Mouse (Mus musculus): ENCODE data around the gene Mgat3. TPM values are rescaled to one million over a fixed set of nuclear protein-coding genes. Genes with fewer than 3 reads are reported as not detected.

Mgat3 gene
- polyA plus RNA-seq, 1 experiment from 2014 or later = 2.7 TPM

- no peaks in the 10 kb centered on the region for H3K9me3 ChIP-seq (ENCODE audit: control insufficient read depth, low read length)
- H3K4me3 ChIP-seq (ENCODE audit: low read depth, low read length) = peak overlapping the region; percentile 13; the same call in 1 of the 2 replicates
- no peaks in the 10 kb centered on the region for H3K27me3 ChIP-seq (replicated peaks; ENCODE audit: control insufficient read depth, insufficient read depth, low read length)
- 39% methylated on average over 6 of the region's 6 CpGs for WGBS
- H3K27ac ChIP-seq (ENCODE audit: low read depth, low read length) = peak overlapping the region; percentile 89
- DNase-seq (ENCODE audit: low spot score) = peak; percentile 34
- peak; percentile 60 for ATAC-seq (replicated peaks; ENCODE audit: low FRiP score)
- H3K36me3 ChIP-seq (ENCODE audit: control insufficient read depth, insufficient read depth, low read length) = peaks cover 41% of the 10 kb centered on the region
- peak overlapping the region; percentile 59 for H3K4me2 ChIP-seq
- H3K4me1 ChIP-seq (replicated peaks; ENCODE audit: control insufficient read depth, insufficient read depth, low read length) = peaks cover 37% of the 10 kb centered on the region
- peak overlapping the region; percentile 30 for H3K9ac ChIP-seq (ENCODE audit: low read depth, low read length)
Observed at GRCm38 (mm10) chr15:80250586-80250985, 77.1 kb downstream of the Mgat3 start.

GRCm38 (mm10) chr15:80253530-80253929, 80.0 kb downstream of the Mgat3 start:
- Histone ChIP-seq H3K4me1 (replicated peaks; ENCODE audit: control insufficient read depth, insufficient read depth, low read length) (peaks cover 58% of the 10 kb centered on the region), H3K4me2 (peak overlapping the region; percentile 89), H3K9ac (ENCODE audit: low read depth, low read length) (peak overlapping the region; percentile 93), H3K27ac (ENCODE audit: low read depth, low read length) (peak overlapping the region; percentile 99), H3K36me3 (ENCODE audit: control insufficient read depth, insufficient read depth, low read length) (peaks cover 37% of the 10 kb centered on the region), H3K27me3 (replicated peaks; ENCODE audit: control insufficient read depth, insufficient read depth, low read length) (no peaks in the 10 kb centered on the region), H3K9me3 (ENCODE audit: control insufficient read depth, low read length) (no peaks in the 10 kb centered on the region), H3K4me3 (ENCODE audit: low read depth, low read length) (peak overlapping the region; percentile 99; the same call in 1 of the 2 replicates)
- 46% methylated on average over 2 of the region's 2 CpGs for WGBS
- ATAC-seq (replicated peaks; ENCODE audit: low FRiP score) = no peak
- no peak for DNase-seq (ENCODE audit: low spot score)

- Histone ChIP-seq H3K4me3 (ENCODE audit: low read depth, low read length) (peak overlapping the region; percentile 99), H3K9me3 (ENCODE audit: control insufficient read depth, low read length) (no peaks in the 10 kb centered on the region), H3K36me3 (ENCODE audit: control insufficient read depth, insufficient read depth, low read length) (peaks cover 30% of the 10 kb centered on the region), H3K9ac (ENCODE audit: low read depth, low read length) (peak overlapping the region; percentile 93), H3K4me1 (replicated peaks; ENCODE audit: control insufficient read depth, insufficient read depth, low read length) (peaks cover 61% of the 10 kb centered on the region), H3K27ac (ENCODE audit: low read depth, low read length) (peak overlapping the region; percentile 99), H3K27me3 (replicated peaks; ENCODE audit: control insufficient read depth, insufficient read depth, low read length) (no peaks in the 10 kb centered on the region), H3K4me2 (peak overlapping the region; percentile 89)
- DNase-seq (ENCODE audit: low spot score) (no peak), ATAC-seq (replicated peaks; ENCODE audit: low FRiP score) (no peak)
- WGBS = 42% methylated on average over 6 of the region's 6 CpGs
Observed at GRCm38 (mm10) chr15:80254207-80254606, 80.7 kb downstream of the Mgat3 start.

GRCm38 (mm10) chr15:80254847-80255645, 81.5 kb downstream of the Mgat3 start, which contains the start of gene Atf4:
Gene Atf4, plus strand, starts transcription at chr15:80255184.
- Histone ChIP-seq H3K27me3 (replicated peaks; ENCODE audit: control insufficient read depth, insufficient read depth, low read length) (no peaks in the 10 kb centered on the region), H3K27ac (ENCODE audit: low read depth, low read length) (peak within 1 kb of the TSS; percentile 99), H3K4me2 (peak within 1 kb of the TSS; percentile 99), H3K4me3 (ENCODE audit: low read depth, low read length) (peak within 1 kb of the TSS; percentile 99), H3K4me1 (replicated peaks; ENCODE audit: control insufficient read depth, insufficient read depth, low read length) (peaks cover 58% of the 10 kb centered on the region), H3K9me3 (ENCODE audit: control insufficient read depth, low read length) (no peaks in the 10 kb centered on the region), H3K36me3 (ENCODE audit: control insufficient read depth, insufficient read depth, low read length) (peaks cover 28% of the 10 kb centered on the region), H3K9ac (ENCODE audit: low read depth, low read length) (peak within 1 kb of the TSS; percentile 100)
- DNase-seq (ENCODE audit: low spot score) = peak; percentile 96
- ATAC-seq (replicated peaks; ENCODE audit: low FRiP score) = peak; percentile 88
- under 1% methylated on average over 62 of the region's 62 CpGs for WGBS

GRCm38 (mm10) chr15:80255646-80256121, 82.2 kb downstream of the Mgat3 start:
- Histone ChIP-seq H3K4me3 (ENCODE audit: low read depth, low read length) (peak overlapping the region; percentile 99), H3K4me2 (peak overlapping the region; percentile 99), H3K9me3 (ENCODE audit: control insufficient read depth, low read length) (no peaks in the 10 kb centered on the region), H3K36me3 (ENCODE audit: control insufficient read depth, insufficient read depth, low read length) (peaks cover 32% of the 10 kb centered on the region), H3K27ac (ENCODE audit: low read depth, low read length) (peak overlapping the region; percentile 99), H3K9ac (ENCODE audit: low read depth, low read length) (peak overlapping the region; percentile 100), H3K4me1 (replicated peaks; ENCODE audit: control insufficient read depth, insufficient read depth, low read length) (peaks cover 52% of the 10 kb centered on the region), H3K27me3 (replicated peaks; ENCODE audit: control insufficient read depth, insufficient read depth, low read length) (no peaks in the 10 kb centered on the region)
- DNase-seq (ENCODE audit: low spot score) (peak; percentile 86), ATAC-seq (replicated peaks; ENCODE audit: low FRiP score) (peak; percentile 30)
- 1% methylated on average over 51 of the region's 51 CpGs for WGBS

- peaks cover 28% of the 10 kb centered on the region for H3K36me3 ChIP-seq (ENCODE audit: control insufficient read depth, insufficient read depth, low read length)
- H3K4me2 ChIP-seq = peak overlapping the region; percentile 99
- DNase-seq (ENCODE audit: low spot score) (peak; percentile 35), ATAC-seq (replicated peaks; ENCODE audit: low FRiP score) (no peak)
- peak overlapping the region; percentile 99 for H3K27ac ChIP-seq (ENCODE audit: low read depth, low read length)
- H3K9ac ChIP-seq (ENCODE audit: low read depth, low read length) = peak overlapping the region; percentile 100
- 8% methylated on average over 16 of the region's 16 CpGs for WGBS
- H3K4me3 ChIP-seq (ENCODE audit: low read depth, low read length) = peak overlapping the region; percentile 99
- peaks cover 47% of the 10 kb centered on the region for H3K4me1 ChIP-seq (replicated peaks; ENCODE audit: control insufficient read depth, insufficient read depth, low read length)
- no peaks in the 10 kb centered on the region for H3K27me3 ChIP-seq (replicated peaks; ENCODE audit: control insufficient read depth, insufficient read depth, low read length)
- H3K9me3 ChIP-seq (ENCODE audit: control insufficient read depth, low read length) = no peaks in the 10 kb centered on the region
Observed at GRCm38 (mm10) chr15:80256242-80256641, 82.7 kb downstream of the Mgat3 start.

GRCm38 (mm10) chr15:80256656-80257601, 83.4 kb downstream of the Mgat3 start:
- 55% methylated on average over 12 of the region's 12 CpGs for WGBS
- Histone ChIP-seq H3K27ac (ENCODE audit: low read depth, low read length) (peak overlapping the region; percentile 99), H3K4me3 (ENCODE audit: low read depth, low read length) (peak overlapping the region; percentile 99), H3K27me3 (replicated peaks; ENCODE audit: control insufficient read depth, insufficient read depth, low read length) (no peaks in the 10 kb centered on the region), H3K4me2 (peak overlapping the region; percentile 99), H3K4me1 (replicated peaks; ENCODE audit: control insufficient read depth, insufficient read depth, low read length) (peaks cover 41% of the 10 kb centered on the region), H3K9ac (ENCODE audit: low read depth, low read length) (peak overlapping the region; percentile 100), H3K9me3 (ENCODE audit: control insufficient read depth, low read length) (no peaks in the 10 kb centered on the region), H3K36me3 (ENCODE audit: control insufficient read depth, insufficient read depth, low read length) (peaks cover 28% of the 10 kb centered on the region)
- DNase-seq (ENCODE audit: low spot score) = no peak
- no peak for ATAC-seq (replicated peaks; ENCODE audit: low FRiP score)

GRCm38 (mm10) chr15:80257602-80258239, 84.2 kb downstream of the Mgat3 start:
- peak overlapping the region; percentile 100 for H3K9ac ChIP-seq (ENCODE audit: low read depth, low read length)
- H3K9me3 ChIP-seq (ENCODE audit: control insufficient read depth, low read length) = no peaks in the 10 kb centered on the region
- WGBS = 36% methylated on average over 4 of the region's 4 CpGs
- H3K27me3 ChIP-seq (replicated peaks; ENCODE audit: control insufficient read depth, insufficient read depth, low read length) = no peaks in the 10 kb centered on the region
- peak overlapping the region; percentile 99 for H3K27ac ChIP-seq (ENCODE audit: low read depth, low read length)
- DNase-seq (ENCODE audit: low spot score) = peak; percentile 33
- peaks cover 28% of the 10 kb centered on the region for H3K36me3 ChIP-seq (ENCODE audit: control insufficient read depth, insufficient read depth, low read length)
- ATAC-seq (replicated peaks; ENCODE audit: low FRiP score) = no peak
- peak overlapping the region; percentile 99 for H3K4me3 ChIP-seq (ENCODE audit: low read depth, low read length)
- peak overlapping the region; percentile 99 for H3K4me2 ChIP-seq
- H3K4me1 ChIP-seq (replicated peaks; ENCODE audit: control insufficient read depth, insufficient read depth, low read length) = peaks cover 44% of the 10 kb centered on the region

Measured in liver, embryonic 11.5 days (tissue).